Mouse (Mus musculus): Measurements from ENCODE around the gene Celsr1. TPM values are rescaled to one million over a fixed set of nuclear protein-coding genes. Genes with fewer than 3 reads are reported as not detected.

Gene Celsr1
- polyA plus RNA-seq, 1 experiment, result 0.49 TPM

DNA sequence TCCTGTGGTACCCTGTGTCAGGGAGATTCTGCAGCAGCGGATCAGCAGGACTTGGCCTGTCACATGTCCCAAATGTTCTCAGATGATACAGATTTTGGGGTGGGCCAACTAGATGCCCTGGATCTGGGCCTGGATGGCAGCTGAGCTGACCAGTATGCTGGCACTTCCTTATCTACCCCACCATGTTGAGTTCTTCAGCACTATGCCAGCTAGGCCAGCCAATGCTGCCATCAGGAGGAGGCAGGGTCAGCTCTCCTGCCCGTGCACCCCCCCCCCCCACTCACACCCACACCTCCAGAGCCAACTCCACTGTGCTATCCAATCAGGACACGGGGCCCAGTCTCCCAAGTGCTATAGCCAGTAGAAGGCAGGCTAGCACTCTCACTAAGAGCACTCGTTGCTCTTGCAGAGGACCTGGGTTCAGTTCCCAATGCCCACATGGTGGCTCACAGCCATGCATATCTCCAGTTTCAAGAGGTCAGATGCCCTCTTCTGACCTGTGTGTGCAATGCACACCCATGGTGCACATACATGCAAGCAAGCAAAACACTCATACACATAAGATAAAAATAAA lies 16.7 kb upstream of the Celsr1 start:
- 17% methylated on average over 4 of the region's 4 CpGs for WGBS
- peaks cover 15% of the 10 kb centered on the region for H3K4me1 ChIP-seq (ENCODE audit: control insufficient read depth, insufficient read depth, low read length)
- no peaks in the 10 kb centered on the region for H3K27me3 ChIP-seq (ENCODE audit: control insufficient read depth, insufficient read depth, low read length)
- peak in 1 of 2 experiments; percentile 72 for DNase-seq
- no peak overlapping the region for H3K27ac ChIP-seq (ENCODE audit: insufficient read depth, low read length)
- no peak for TF ChIP-seq POLR2A (IDR thresholded peaks at IDR 0.05; ENCODE audit: borderline replicate concordance, insufficient read depth, low read length)
- TF ChIP-seq CTCF (IDR thresholded peaks at IDR 0.05; ENCODE audit: borderline replicate concordance, insufficient read depth, low read depth, low read length), result no peak
- H3K4me3 ChIP-seq (replicated peaks; ENCODE audit: insufficient read depth, low read depth, low read length), result no peak overlapping the region

DNA sequence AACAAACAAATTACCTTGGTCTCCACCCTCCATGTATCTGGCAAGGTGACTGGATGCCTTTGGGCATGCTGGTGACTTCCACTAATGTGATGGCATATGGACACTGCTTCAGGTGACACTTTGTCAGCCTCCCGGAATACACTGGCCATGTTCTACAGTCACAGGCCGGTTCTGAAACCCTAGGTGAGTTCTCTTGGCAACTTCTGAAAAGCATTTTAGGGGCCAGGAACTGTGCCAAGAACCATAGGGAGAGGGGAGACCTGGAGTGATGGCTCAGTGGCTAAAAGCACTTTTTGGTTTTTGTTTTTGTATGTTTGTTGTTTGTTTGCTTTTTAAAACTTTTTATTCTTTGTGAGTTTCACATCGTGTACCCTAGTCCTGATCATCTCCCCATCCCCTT lies 15.9 kb upstream of the Celsr1 start:
- peaks cover 15% of the 10 kb centered on the region for H3K4me1 ChIP-seq (ENCODE audit: control insufficient read depth, insufficient read depth, low read length)
- H3K4me3 ChIP-seq (replicated peaks; ENCODE audit: insufficient read depth, low read depth, low read length), result no peak overlapping the region
- H3K27ac ChIP-seq (ENCODE audit: insufficient read depth, low read length), result no peak overlapping the region
- H3K27me3 ChIP-seq (ENCODE audit: control insufficient read depth, insufficient read depth, low read length), result no peaks in the 10 kb centered on the region
- WGBS, result 19% methylated on average over 3 of the region's 3 CpGs
- TF ChIP-seq CTCF (IDR thresholded peaks at IDR 0.05; ENCODE audit: borderline replicate concordance, insufficient read depth, low read depth, low read length) (no peak), POLR2A (IDR thresholded peaks at IDR 0.05; ENCODE audit: borderline replicate concordance, insufficient read depth, low read length) (no peak)
- peak in 1 of 2 experiments; percentile 42 for DNase-seq

GRCm38 (mm10) chr15:86042364-86042763 lies 8.8 kb upstream of the Celsr1 start:
- H3K27ac ChIP-seq (ENCODE audit: insufficient read depth, low read length), result no peak overlapping the region
- no peaks in the 10 kb centered on the region; the same call in 1 of the 2 replicates for H3K27me3 ChIP-seq (ENCODE audit: control insufficient read depth, insufficient read depth, low read length)
- no peak overlapping the region for H3K4me3 ChIP-seq (replicated peaks; ENCODE audit: insufficient read depth, low read depth, low read length)
- TF ChIP-seq POLR2A (IDR thresholded peaks at IDR 0.05; ENCODE audit: borderline replicate concordance, insufficient read depth, low read length) (no peak), CTCF (IDR thresholded peaks at IDR 0.05; ENCODE audit: borderline replicate concordance, insufficient read depth, low read depth, low read length) (no peak)
- no peaks in the 10 kb centered on the region for H3K4me1 ChIP-seq (ENCODE audit: control insufficient read depth, insufficient read depth, low read length)
- WGBS, result 49% methylated on average over 4 of the region's 4 CpGs
- no peak for DNase-seq

DNA sequence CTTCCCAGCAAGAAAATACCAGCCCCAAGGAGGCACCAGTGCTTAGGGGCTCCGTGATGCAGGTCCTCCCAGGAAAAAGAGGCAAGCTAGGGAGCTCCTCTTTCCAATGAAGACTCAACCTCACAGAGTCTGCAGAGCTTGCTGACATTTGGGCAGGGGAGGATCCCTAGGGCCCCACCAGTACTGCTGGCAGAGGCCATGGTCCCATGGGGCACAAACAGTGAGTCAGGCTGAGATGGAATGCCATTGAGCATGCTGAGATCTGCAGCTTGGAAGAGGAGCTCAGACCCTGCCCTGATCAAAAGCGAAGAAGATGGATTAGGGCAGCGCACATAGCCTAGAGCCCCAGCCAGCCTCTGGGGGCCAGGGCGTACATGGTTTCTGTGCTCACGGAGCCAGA lies 7.8 kb upstream of the Celsr1 start:
- no peak for DNase-seq
- TF ChIP-seq POLR2A (IDR thresholded peaks at IDR 0.05; ENCODE audit: borderline replicate concordance, insufficient read depth, low read length), result no peak
- no peak for TF ChIP-seq CTCF (IDR thresholded peaks at IDR 0.05; ENCODE audit: borderline replicate concordance, insufficient read depth, low read depth, low read length)
- Histone ChIP-seq H3K27ac (ENCODE audit: insufficient read depth, low read length) (no peak overlapping the region), H3K4me1 (ENCODE audit: control insufficient read depth, insufficient read depth, low read length) (no peaks in the 10 kb centered on the region), H3K4me3 (replicated peaks; ENCODE audit: insufficient read depth, low read depth, low read length) (no peak overlapping the region), H3K27me3 (ENCODE audit: control insufficient read depth, insufficient read depth, low read length) (no peaks in the 10 kb centered on the region; the same call in 1 of the 2 replicates)
- 85% methylated on average over 5 of the region's 5 CpGs for WGBS

DNA sequence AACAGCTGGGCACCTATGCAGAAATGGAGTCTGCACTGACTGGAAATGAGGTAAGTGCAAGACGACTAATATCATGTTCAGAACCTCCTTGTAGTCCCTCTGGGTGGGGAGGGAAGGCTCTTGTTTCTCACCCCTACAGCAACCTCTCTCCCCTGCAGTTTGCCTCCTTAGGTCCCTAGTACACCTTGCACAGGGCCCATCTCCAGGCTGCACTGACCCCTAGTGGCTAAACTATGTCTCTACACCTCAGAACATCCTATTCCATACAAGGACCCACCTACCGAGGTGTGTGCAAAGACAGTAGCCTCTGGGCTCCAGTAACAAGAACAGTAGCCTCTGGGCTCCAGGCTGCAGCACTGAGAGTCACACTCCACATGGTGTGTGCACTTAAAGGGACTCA lies 5.2 kb upstream of the Celsr1 start:
- DNase-seq, result peak; percentile 69 to 76
- TF ChIP-seq POLR2A (IDR thresholded peaks at IDR 0.05; ENCODE audit: borderline replicate concordance, insufficient read depth, low read length) (no peak), CTCF (IDR thresholded peaks at IDR 0.05; ENCODE audit: borderline replicate concordance, insufficient read depth, low read depth, low read length) (peak; percentile 99)
- Histone ChIP-seq H3K4me3 (replicated peaks; ENCODE audit: insufficient read depth, low read depth, low read length) (no peak overlapping the region), H3K27ac (ENCODE audit: insufficient read depth, low read length) (no peak overlapping the region), H3K4me1 (ENCODE audit: control insufficient read depth, insufficient read depth, low read length) (no peaks in the 10 kb centered on the region), H3K27me3 (ENCODE audit: control insufficient read depth, insufficient read depth, low read length) (no peaks in the 10 kb centered on the region; the same call in 1 of the 2 replicates)
- WGBS, result 5% methylated on average over 2 of the region's 2 CpGs

- Histone ChIP-seq H3K27ac (ENCODE audit: insufficient read depth, low read length) (no peak overlapping the region), H3K4me1 (ENCODE audit: control insufficient read depth, insufficient read depth, low read length) (no peaks in the 10 kb centered on the region), H3K4me3 (replicated peaks; ENCODE audit: insufficient read depth, low read depth, low read length) (no peak overlapping the region), H3K27me3 (ENCODE audit: control insufficient read depth, insufficient read depth, low read length) (no peaks in the 10 kb centered on the region; the same call in 1 of the 2 replicates)
- no peak for TF ChIP-seq CTCF (IDR thresholded peaks at IDR 0.05; ENCODE audit: borderline replicate concordance, insufficient read depth, low read depth, low read length)
- TF ChIP-seq POLR2A (IDR thresholded peaks at IDR 0.05; ENCODE audit: borderline replicate concordance, insufficient read depth, low read length), result no peak
- WGBS, result 74% methylated on average over 3 of the region's 3 CpGs
- DNase-seq, result no peak
Measured at GRCm38 (mm10) chr15:86035913-86036312, 2.3 kb upstream of the Celsr1 start.

DNA sequence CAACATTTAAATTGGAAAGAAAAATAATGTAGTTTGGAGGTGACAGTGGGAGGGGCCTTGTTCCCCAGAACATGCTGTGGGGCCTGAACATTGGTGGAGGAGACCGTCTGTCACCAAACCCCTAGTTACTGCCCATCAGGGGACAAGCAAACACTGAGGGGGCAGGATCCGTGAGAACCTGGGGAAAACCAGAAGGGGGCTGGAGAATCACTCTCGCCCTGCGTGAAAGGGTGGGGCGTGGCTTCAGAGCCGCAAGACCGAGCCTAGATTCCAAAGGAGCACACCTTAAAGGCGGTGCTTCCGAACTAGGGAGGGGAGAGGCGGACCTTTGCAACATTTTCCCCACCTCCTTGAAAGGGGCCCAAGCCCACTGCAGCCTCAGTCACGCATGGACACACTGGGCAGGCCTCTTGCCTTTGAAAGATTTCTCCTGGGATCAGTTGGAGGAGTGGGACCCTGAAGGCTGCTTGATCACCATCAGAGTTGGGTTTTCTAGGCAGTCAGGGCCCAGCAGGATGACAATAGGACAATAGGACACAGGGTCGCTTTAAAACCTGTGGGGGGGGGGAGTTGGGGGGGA lies 1.3 kb upstream of the Celsr1 start:
- Histone ChIP-seq H3K27me3 (ENCODE audit: control insufficient read depth, insufficient read depth, low read length) (no peaks in the 10 kb centered on the region; the same call in 1 of the 2 replicates), H3K4me3 (replicated peaks; ENCODE audit: insufficient read depth, low read depth, low read length) (no peak overlapping the region)
- 51% methylated on average over 12 of the region's 12 CpGs for WGBS

DNA sequence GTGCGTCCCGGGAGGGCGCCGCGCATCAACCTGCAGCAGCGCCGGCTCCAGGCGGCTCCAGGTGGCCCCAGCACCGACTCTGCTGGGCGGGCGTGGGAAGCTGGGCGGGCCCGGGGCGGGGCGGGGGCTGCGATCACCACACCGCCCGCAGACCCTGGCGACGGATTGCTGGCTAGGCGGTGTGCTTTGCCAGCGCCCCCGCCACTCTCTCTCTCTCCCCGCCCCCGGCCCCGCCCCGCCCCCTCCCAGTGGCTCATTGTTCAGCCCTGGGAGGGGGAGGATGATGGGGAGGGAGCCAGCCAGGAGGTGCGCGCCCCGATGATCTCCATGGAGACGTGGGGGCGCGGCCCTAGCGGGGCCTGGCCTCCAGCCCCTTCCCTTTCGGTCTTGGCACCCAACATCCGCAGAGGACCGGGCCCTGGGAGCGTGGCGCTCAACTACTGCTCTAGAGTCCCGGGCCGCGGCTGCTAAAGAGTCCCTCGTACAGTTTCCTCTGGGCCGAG lies 495 bp upstream of the Celsr1 start:
- TF ChIP-seq CTCF (IDR thresholded peaks at IDR 0.05; ENCODE audit: borderline replicate concordance, insufficient read depth, low read depth, low read length), result no peak
- TF ChIP-seq POLR2A (IDR thresholded peaks at IDR 0.05; ENCODE audit: borderline replicate concordance, insufficient read depth, low read length), result no peak
- H3K27me3 ChIP-seq (ENCODE audit: control insufficient read depth, insufficient read depth, low read length), result no peaks in the 10 kb centered on the region; the same call in 1 of the 2 replicates
- H3K4me3 ChIP-seq (replicated peaks; ENCODE audit: insufficient read depth, low read depth, low read length), result no peak overlapping the region
- DNase-seq, result no peak
- no peak overlapping the region for H3K27ac ChIP-seq (ENCODE audit: insufficient read depth, low read length)
- no peaks in the 10 kb centered on the region for H3K4me1 ChIP-seq (ENCODE audit: control insufficient read depth, insufficient read depth, low read length)
- 1% methylated on average over 43 of the region's 44 CpGs for WGBS

More for the DNA sequence above, 1.3 kb upstream of the Celsr1 start:
- TF ChIP-seq CTCF (IDR thresholded peaks at IDR 0.05; ENCODE audit: borderline replicate concordance, insufficient read depth, low read depth, low read length) (no peak), POLR2A (IDR thresholded peaks at IDR 0.05; ENCODE audit: borderline replicate concordance, insufficient read depth, low read length) (no peak)
- no peak for DNase-seq
- Histone ChIP-seq H3K4me1 (ENCODE audit: control insufficient read depth, insufficient read depth, low read length) (no peaks in the 10 kb centered on the region), H3K27ac (ENCODE audit: insufficient read depth, low read length) (no peak overlapping the region)
